Mouse (Mus musculus) adrenal gland, postnatal 25 days (tissue): ENCODE results near the gene Notch4. TPM values are rescaled to one million over a fixed set of nuclear protein-coding genes. Genes with fewer than 3 reads are reported as not detected.
"Not testable (repeated sequence)": the region's sequence is repeated elsewhere in the genome, so short reads cannot be mapped to it uniquely, and the experiment has no call there.

ENCODE experiments used
- DNase-seq: peaks from one replicate; pipeline ENCODE4 v3.0.0; 2021; ENCODE audit warnings: mixed read lengths
- long read RNA-seq: library from polyadenylated mRNA; stranded (forward); transcript quantifications from one replicate; pipeline ENCODE4 v2.0.0, GENCODE M21; 2021
- total RNA-seq: library from RNA; stranded (reverse); gene quantifications from 2 replicates; pipeline ENCODE4 v1.2.3, GENCODE M21; 2021

Notch4 gene
- 27.8 and 29.5 TPM in 2 replicates for total RNA-seq
- long read RNA-seq, partial matches to known transcripts: 12 of 19 reads
- long read RNA-seq, other reads (novel, unspliced or antisense): 6 of 19 reads

DNA sequence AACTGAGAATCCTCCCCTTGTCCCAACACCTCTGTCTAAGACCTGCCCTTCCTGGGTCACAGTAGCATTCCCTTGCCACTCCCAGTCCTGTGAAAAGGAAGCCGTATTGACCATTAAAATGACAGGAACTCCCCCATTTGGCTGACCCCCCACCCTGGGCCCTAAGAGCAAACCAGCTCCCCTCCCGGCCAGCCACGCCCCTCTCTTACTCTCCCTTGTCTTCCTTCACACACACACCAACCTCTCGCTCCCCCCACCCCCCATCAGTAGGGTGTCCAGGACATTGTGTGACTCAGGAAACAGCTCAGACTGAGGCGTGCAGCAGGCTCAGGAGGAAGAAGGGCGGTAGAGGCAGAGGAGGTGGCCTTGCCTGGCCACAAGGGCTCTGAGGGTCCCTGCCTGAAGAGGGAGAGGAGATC is at the start of gene Notch4:
TSS of gene Notch4 (plus strand) at position 266 of the 419 bp plus-strand sequence.
- DNase-seq: peak; percentile 35

DNA sequence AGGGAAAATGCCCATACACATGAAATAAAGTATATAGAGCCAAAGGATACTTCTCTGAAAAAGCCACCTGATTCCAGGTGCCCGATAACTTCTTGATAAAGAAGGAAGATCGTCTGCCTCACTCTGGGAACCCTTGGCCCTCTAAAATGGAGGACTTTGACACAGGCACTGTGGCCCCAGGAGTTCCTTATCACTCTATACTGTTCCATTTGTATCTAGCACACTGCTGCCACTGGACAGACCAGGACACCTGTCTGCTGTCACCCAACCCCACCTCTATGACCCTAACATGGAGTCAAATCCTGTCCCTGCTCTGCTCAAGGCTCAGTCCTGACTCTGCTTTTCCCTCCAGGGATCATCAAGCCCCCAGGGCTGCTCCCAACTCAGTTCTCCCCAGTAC is 47.6 kb upstream of the Notch4 start:
- no peak for DNase-seq

DNA sequence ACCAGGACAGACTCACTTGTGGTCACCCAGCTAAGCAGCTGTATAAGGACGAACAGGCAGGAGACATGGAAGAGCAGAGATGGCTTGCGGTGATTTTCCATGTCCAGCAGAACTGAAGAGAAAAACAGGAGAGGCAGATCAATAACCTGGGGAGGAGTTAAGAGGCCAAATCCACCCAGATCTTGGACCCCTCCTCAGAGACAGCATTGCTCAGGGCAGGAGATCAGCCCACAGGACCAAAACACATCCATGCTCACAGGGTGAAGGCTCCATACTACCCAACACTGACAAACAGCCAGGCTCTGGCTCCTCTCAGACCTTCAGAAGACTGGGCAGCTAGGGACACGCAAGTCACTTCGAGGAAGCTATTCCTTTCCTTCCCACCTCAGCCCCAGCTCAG is 46.8 kb upstream of the Notch4 start, which contains the start of gene Btnl6:
TSS of gene Btnl6 (minus strand) at position 101 of the 400 bp plus-strand sequence.
- DNase-seq: no peak

DNA sequence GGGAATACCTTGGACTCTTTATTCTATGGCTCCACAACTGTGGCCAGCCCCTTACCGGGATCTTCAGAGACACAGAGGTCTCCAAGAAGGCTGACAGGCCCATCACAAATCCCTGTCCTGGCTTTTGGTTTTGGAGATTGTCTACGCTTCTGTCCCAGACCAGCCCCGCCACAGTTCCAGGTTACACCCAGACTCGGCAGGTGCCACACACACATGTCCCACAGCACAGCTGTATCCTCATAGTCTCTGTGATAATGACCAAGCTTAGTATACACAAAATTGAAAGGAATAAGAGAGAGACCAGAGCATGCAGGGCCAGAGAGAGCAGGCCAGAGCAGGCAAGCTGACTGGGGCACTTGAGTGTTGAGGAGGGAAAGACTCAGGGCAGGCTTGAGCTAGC is 46.3 kb upstream of the Notch4 start:
- no peak for DNase-seq

DNA sequence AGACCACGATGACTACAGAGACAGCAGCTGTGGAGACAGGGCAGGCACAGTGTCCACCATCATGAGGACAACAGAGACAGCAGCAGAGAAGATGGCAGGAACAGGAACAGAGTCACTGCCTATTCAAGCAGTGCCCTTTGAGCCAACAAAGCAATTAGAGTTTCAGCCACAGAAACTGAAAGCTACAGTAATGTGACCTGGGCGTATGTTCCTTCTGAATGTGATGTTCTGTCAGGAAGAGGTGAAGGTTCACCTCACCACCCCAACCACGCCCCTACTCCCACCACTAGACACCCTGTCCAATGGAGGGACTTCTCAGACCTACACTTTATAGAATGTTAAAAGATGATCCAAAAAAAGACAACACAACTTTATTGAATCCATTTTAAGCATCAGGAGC is 45.5 kb upstream of the Notch4 start:
- not testable (repeated sequence) for DNase-seq

DNA sequence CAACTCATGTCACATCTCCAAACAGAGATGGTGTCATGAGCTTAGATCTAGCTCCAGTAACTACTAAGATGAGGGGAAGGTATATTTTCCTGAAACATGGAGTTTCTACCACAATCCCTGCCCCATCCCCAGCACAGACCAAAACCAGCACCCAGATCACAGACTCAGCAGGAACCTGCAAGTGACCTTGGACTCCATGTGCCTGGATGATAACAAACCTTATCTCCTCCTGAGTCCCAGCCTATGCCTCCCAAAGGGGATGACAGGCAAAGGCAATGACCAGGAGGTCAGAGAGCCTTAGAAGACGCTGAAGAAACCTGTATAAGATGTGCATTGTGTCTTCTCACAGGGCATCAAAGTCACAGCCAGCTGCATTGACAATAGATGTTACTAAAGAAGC is 45.1 kb upstream of the Notch4 start:
- no peak for DNase-seq

DNA sequence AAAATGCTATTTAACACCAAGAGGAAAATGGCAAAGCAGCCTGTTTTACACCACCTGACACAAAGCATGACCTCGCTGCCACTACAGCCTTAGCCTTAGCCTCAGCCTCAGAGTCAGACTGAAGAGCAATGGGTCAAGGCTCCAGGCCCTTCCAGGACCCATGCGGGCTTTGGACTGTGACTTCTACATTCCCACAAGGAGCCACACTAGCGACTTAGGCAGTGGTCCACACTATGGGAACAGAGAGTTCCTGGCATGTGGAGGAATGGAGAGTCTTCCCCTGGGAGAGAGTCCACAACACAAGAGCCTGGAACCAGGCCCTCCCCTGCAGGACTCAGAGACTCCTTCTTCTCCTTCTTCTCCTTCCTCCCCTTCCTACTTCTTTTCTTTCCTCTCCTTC is 31.4 kb upstream of the Notch4 start:
- DNase-seq: no peak

DNA sequence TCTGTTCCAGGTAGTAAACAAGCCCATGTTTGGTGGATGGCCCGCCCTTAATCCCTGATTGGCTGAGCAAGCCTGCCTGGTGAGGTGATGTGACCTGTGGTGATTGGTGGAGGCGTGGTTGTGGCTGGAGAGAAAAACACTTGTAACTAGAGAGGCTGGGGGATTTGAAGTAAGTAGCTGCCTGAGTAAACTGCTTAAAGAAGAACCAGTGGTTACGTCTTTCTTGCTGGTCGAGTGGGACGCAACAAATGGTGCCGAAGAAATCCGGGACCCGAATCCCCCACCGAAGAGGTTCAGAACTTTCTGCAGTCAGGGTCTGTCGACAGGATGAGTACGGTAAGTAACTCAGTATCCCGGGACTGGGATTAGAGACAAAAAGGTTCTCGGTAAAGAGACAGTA is 20.5 kb upstream of the Notch4 start:
- DNase-seq: not testable (repeated sequence)

DNA sequence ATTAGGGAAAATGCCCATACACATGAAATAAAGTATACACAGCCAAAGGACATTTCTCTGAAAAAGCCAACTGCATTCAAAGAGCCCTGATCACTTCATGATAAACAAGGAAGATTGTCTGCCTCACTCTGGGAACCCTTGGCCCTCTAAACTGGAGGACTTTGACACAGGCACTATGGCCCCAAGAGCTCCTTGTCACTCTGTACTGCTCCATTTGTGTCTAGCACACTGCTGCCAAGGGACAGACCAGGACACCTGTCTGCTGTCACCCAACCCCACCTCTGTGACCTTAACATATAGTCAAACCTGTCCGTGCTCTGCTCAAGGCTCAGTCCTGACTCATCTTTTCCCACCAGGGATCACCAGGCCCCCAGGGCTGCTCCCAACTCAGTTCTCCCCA is 17.3 kb upstream of the Notch4 start:
- DNase-seq: no peak

DNA sequence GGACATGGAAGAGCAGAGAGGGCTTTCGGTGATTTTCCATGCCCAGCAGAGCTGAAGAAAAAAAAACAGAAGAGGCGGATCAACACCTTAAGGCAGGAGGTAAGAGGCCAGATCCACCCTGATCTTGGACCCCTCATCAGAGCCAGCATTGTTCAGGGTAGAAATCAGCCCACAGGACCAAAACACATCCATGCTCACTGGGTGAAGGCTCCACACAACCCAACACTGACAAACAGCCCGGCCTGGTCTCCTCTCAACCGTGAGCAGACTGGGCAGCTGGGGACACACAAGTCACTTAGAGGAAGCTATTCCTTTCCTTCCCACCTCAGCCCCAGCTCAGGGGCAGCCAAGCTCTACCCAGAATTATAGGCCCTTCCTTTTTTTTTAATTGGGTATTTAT is 16.5 kb upstream of the Notch4 start:
- no peak for DNase-seq

DNA sequence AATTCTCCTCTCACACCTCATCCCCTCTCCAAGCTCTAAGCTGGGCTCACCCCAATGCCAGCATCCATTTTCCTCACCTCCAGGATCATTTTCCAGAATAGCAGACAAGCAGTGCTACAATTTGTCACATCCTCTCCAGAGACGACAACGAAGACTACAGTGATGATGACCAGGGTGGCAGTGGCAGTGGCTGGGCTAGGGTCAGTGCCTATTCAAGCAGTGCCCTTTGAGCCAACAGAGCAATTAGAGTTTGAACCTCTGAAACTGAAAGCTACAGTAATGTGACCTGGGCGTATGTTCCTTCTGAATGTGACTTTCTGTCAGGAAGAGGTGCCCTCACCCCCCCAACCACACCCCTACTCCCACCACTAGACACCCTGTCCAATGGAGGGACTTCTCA is 14.9 kb upstream of the Notch4 start:
- DNase-seq: no peak

DNA sequence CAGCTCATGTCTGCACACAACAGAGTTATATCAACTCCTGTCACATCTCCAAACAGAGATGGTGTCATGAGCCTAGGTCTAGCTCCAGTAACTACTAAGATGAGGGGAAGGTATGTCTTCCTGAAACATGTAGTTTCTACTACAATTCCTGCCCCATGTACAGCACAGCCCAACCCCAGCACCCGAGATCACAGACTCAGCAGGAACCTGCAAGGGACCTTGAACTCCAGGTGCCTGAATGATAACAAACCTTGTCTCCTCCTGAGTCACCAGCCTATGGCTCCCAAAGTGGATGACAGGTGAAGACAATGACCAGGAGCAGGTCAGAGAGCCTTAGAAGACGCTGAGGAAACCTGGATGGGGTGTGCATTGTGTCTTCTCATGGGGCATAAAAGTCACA is 14.2 kb upstream of the Notch4 start:
- no peak for DNase-seq

DNA sequence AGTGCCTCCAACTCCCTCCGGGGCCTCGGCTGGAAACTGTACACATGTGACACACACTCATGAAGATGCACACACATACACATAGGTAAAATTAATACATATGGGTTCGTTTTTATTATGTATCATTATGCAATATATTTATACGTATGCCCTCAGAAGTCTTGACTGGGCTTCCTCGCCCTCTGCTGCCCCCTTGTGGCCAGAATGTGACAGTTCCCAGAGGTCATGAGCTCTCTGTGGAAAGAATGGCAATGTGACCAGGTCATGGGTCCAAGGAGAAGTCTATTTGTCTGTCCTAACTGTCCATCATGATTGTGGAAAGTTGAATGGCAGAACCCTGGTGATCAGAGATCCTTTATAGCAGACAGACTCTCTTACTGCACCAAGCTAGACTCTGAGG is 8.6 kb upstream of the Notch4 start:
- peak; percentile 86 for DNase-seq

DNA sequence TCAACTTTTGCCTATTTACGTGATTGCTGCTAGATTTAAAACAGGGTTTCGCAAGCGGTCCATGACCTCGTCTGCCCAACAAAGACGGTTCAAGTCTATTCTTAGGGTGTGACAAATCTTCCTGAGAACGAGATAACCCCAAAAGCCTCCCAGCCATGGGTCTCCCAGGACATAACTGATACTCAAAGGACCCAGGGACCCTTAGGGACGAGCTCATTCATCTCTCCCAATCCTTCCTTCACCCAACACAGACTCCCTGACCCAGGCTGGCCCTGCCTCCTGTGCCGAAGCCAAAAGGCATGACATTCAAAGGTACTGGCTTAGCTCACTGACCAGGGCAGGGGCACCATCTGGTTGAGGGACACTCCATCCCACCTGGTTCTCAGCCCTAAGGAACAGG is 7.7 kb upstream of the Notch4 start:
- DNase-seq: no peak

DNA sequence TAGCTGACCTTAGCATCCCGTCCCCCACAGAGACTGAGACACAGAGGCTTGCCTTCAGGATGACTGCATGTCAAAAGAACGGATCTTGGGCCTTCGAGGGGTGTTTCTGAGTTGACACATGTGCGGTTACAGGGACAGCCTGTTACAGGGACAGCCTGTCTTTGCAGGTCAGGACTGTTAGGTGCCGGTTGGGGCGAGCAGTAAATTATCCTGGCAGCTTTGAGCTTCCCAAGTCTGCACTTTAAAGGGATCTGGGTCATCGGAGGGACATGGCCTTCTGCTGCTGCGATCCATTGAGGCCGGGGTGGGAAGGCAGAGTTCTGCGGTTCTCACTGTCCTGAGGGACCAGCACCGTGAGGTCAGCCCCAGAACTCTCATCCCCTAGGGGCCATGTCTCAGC is 6.7 kb upstream of the Notch4 start:
- DNase-seq: no peak

DNA sequence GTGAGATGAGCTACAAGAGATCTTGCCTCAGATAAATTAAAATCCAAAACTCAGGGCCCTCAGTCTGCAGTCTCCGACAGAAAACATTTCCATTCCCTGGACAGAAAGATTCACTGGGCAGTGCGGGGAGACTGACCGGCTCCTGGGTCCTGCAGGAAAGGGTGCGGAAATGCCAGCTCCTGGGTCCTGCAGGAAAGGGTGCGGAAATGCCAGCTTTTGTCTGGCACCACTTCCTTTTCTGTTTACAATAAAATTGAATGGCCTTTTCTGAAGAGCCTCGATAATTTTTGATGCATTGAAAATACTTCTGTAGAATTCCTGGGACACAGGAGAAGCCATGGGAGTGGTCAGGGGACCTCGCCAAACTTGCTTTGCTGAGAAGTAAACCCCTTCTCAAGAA is 5.0 kb upstream of the Notch4 start:
- DNase-seq: no peak

DNA sequence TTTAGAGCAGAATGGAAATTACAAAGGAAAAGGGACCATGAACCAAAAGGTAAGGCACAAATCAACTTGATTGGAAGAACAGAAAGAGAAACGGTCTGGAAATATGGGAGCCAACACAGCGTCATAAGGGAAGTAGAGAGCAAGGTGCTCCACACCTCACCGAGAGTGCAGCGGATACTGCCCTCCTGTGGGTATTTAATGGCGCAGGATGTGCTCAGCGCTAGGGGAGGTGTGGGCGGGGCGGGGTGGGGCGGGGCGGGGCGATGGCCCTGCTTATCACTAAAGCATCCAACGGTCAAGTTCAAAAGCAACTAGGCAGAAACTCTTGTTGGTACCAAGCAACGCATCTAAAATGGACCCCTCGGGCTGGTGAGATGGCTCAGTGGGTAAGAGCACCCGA is 4.2 kb upstream of the Notch4 start:
- DNase-seq: no peak

DNA sequence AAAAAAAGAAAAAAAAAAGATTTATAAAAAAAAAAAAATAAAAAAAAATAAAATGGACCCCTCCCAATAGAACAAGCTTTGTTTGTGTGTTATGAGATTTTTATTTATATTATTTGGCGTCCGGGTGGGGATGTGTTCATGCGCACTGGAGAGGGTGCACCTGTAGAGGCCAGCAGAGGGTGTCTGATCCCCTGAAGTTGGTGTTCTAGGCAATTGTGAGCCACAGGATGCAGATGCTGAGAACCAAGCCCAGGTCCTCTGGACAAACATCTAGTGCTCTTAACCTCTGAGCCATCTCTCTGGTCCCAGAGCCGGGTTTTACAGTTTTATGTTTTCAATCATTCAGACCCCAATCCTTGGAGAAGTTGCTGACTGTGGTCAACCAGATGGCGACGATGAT is 3.6 kb upstream of the Notch4 start:
- no peak for DNase-seq

DNA sequence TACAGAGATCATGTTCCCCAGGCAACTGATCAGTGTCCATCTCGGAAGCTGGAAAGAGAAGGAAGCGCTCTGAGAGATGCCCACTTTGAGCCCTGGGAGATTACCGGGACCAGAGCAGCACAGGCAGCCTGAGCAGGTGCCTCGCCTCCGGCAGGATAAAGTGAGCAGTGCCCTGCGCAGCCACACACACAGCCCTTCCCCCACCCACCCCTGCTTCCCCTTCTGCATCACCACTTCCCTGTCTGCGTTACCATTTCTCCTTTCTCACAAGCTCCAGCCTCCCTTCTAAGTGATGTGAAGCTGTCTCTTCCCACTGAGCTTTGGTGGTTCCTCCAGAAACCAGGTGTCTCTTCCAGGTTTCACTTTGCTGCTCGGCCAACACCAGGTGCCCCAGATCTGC is 2.9 kb upstream of the Notch4 start:
- no peak for DNase-seq

DNA sequence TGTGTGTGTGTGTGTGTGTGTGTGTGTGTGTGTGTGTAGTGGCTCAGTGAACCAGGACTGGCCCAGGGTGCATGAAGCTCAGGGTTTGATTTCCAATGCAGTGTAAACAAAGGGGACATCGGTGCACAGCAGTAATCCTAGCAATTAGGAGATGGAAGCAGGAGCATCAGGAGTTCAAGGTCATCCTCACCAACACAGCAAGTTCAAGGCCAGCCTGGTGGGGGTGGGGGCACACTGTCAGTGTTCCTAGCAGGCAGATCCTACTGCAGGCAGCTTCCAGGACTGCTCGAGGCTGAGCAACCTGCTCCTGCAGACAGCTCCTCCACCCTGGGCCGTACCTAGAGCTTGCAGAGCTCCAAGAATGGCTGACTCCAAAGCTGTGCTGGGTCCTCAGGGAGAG is 1.5 kb upstream of the Notch4 start:
- no peak for DNase-seq

DNA sequence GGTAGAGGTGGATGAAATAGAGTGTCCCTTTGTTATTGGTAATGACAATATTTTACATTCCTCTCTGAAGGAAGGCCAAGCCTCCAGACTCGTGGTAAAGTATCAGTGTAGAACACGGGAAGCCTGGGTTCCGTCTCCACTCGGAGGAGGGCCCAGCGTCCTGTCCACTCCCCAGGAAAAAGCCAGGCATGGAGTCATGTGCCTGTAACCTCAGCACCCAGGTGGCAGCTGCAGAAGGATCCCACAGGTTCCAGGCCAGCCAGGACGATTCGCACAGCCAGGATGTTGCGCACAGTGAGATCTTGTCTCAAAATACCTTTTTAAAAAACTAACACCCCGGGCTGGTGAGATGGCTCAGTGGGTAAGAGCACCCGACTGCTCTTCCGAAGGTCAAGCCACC is 714 bp upstream of the Notch4 start:
- no peak for DNase-seq

DNA sequence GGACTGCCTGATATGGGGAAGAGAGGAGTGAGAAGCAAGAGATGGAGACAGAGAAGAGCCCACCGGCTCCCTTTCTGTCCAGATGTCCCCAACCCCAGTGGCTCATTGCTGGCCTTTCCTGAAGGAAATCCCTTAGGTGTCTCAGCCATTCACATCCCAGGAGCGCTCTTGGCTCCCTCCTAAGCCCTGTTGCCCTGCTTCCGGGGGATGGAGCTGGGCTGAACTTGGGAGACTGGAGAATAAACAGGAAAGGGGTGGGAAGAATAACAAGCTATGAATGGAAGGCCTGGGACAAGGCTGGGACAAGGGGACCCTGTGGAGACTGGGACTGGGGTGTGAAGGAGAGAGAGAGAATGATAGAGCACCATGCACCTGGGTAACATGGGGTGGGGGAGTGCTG is 728 bp downstream of the Notch4 start:
- no peak for DNase-seq

DNA sequence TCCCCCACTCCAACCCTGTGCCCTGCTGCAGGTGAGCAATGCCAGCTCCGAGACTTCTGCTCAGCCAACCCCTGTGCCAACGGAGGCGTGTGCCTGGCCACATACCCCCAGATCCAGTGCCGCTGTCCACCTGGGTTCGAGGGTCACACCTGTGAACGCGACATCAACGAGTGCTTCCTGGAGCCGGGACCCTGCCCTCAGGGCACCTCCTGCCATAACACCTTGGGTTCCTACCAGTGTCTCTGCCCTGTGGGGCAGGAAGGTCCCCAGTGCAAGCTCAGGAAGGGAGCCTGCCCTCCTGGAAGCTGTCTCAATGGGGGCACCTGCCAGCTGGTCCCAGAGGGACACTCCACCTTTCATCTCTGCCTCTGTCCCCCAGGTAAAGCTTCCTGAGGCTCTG is 3.2 kb downstream of the Notch4 start:
- DNase-seq: no peak

DNA sequence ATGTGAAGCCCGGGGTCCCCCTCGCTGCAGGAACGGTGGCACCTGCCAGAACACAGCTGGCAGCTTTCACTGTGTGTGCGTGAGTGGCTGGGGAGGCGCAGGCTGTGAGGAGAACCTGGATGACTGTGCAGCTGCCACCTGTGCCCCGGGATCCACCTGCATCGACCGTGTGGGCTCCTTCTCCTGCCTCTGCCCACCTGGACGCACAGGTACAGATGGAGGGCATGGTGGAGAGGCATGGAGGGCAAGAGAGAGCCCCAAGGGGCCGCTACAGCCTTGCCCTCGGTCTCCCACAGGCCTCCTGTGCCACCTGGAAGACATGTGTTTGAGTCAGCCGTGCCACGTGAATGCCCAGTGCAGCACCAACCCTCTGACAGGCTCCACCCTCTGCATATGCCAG is 4.4 kb downstream of the Notch4 start:
- no peak for DNase-seq

DNA sequence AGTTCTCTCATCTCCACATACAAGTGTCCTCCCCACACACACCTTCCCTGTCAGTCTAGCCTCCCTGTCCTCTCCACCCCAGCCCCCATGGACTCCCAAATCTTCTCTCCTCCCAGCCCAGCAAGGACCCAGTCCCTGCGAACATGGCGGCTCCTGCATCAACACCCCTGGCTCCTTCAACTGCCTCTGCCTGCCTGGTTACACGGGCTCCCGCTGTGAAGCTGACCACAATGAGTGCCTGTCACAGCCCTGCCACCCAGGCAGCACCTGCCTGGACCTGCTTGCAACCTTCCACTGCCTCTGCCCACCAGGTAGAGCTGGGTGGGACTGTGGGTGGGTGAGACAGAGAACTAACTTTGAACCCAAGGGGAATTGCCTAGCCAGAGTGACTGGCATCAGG is 5.9 kb downstream of the Notch4 start:
- DNase-seq: no peak
